Mouse (Mus musculus): ENCODE measurements around the gene Mocs3.

Gene Mocs3

GRCm38 (mm10) chr2:168242841-168243240 lies 12.4 kb downstream of the Mocs3 start:
- no peak for DNase-seq (ENCODE audit: low read depth)

- no peak for DNase-seq (ENCODE audit: low read depth)
Observed at GRCm38 (mm10) chr2:168243278-168243677, 12.9 kb downstream of the Mocs3 start.

GRCm38 (mm10) chr2:168245571-168245970 lies 15.1 kb downstream of the Mocs3 start:
- DNase-seq (ENCODE audit: low read depth), result no peak

- DNase-seq (ENCODE audit: low read depth), result no peak
Observed at GRCm38 (mm10) chr2:168248167-168248855, 17.9 kb downstream of the Mocs3 start.

GRCm38 (mm10) chr2:168248856-168249245 lies 18.4 kb downstream of the Mocs3 start:
- DNase-seq (ENCODE audit: low read depth), result peak; percentile 87

- peak; percentile 83 for DNase-seq (ENCODE audit: low read depth)
Observed at GRCm38 (mm10) chr2:168250270-168250669, 19.8 kb downstream of the Mocs3 start.

- peak; percentile 19 for DNase-seq (ENCODE audit: low read depth)
Observed at GRCm38 (mm10) chr2:168252639-168253292, 22.3 kb downstream of the Mocs3 start.

- no peak for DNase-seq (ENCODE audit: low read depth)
Observed at GRCm38 (mm10) chr2:168253822-168254221, 23.4 kb downstream of the Mocs3 start.

- DNase-seq (ENCODE audit: low read depth), result no peak
Observed at GRCm38 (mm10) chr2:168256506-168256905, 26.1 kb downstream of the Mocs3 start.

- DNase-seq (ENCODE audit: low read depth), result no peak
Observed at GRCm38 (mm10) chr2:168257188-168257587, 26.8 kb downstream of the Mocs3 start.

- DNase-seq (ENCODE audit: low read depth), result no peak
Observed at GRCm38 (mm10) chr2:168259046-168259445, 28.6 kb downstream of the Mocs3 start.

GRCm38 (mm10) chr2:168260124-168260523 lies 29.7 kb downstream of the Mocs3 start:
- DNase-seq (ENCODE audit: low read depth), result no peak

GRCm38 (mm10) chr2:168260900-168261299 lies 30.5 kb downstream of the Mocs3 start:
- no peak for DNase-seq (ENCODE audit: low read depth)

GRCm38 (mm10) chr2:168268033-168268432 lies 37.6 kb downstream of the Mocs3 start:
- no peak for DNase-seq (ENCODE audit: low read depth)

GRCm38 (mm10) chr2:168273387-168273786 lies 43.0 kb downstream of the Mocs3 start:
- no peak for DNase-seq (ENCODE audit: low read depth)

- peak; percentile 57 for DNase-seq (ENCODE audit: low read depth)
Observed at GRCm38 (mm10) chr2:168274374-168274935, 44.0 kb downstream of the Mocs3 start.

- no peak for DNase-seq (ENCODE audit: low read depth)
Observed at GRCm38 (mm10) chr2:168280729-168281581, 50.5 kb downstream of the Mocs3 start.

- no peak for DNase-seq (ENCODE audit: low read depth)
Observed at GRCm38 (mm10) chr2:168281582-168281981, 51.2 kb downstream of the Mocs3 start, which contains the start of gene Kcng1. TSS of gene Kcng1 (minus strand) at chr2:168281736.
